ENCODE assay signal across 10 mouse cellular contexts in genomic region chr17:45474146-45474545, GRCm38 (mm10). TPM values are rescaled to one million over a fixed set of nuclear protein-coding genes. Genes with fewer than 3 reads are reported as not detected.
A peak's percentile ranks its signal among the peaks of the same experiment; 100 is the strongest.
DNase-seq lines count a peak whose midpoint lies in the region; ATAC-seq and TF ChIP-seq lines count a peak whose summit lies in the region.
"Had no signal": no experiment of that assay in that cellular context is flagged by ENCODE, and none has a peak within 500 bp of the region (broad histone marks: within the 10 kb centered on the region; RNA-seq: fewer than 3 reads in every experiment).

No protein-coding gene starts in this region.

- in situ Hi-C loops in ES-E14 (cut with MboI; ENCODE audit: low sequenced_read_pairs in 2 of 2, unreplicated experiment in 2 of 2) = loop anchor here (10.0 kb wide), 1 partner anchor 81 kb away; the partner anchor contains the start of gene Nfkbie (in 2 of the 2)

- no peaks in the 10 kb centered on the region for H3K36me3 ChIP-seq in heart, embryonic 14.5 days (ENCODE audit: control insufficient read depth, insufficient read depth, low read length)
- no peaks in the 10 kb centered on the region for H3K36me3 ChIP-seq in ES-E14 (ENCODE audit: control insufficient read depth, insufficient read depth, low read length, poor library complexity, severe bottlenecking)
- no peaks in the 10 kb centered on the region for H3K36me3 ChIP-seq in hindbrain, embryonic 11.5 days (ENCODE audit: control insufficient read depth, insufficient read depth, low read length)
- H3K36me3 ChIP-seq in midbrain, embryonic 10.5 days = no peaks in the 10 kb centered on the region

- 69% methylated on average over 8 of the region's 8 CpGs for WGBS in heart, embryonic 14.5 days
- WGBS in hindbrain, embryonic 11.5 days = 76% methylated on average over 8 of the region's 8 CpGs
- WGBS in midbrain, embryonic 10.5 days = 65% methylated on average over 8 of the region's 8 CpGs

- no peaks in the 10 kb centered on the region for H3K9me3 ChIP-seq in heart, embryonic 14.5 days (ENCODE audit: control insufficient read depth, low read length)
- H3K9me3 ChIP-seq in ES-E14 (ENCODE audit: control insufficient read depth, insufficient read depth, low read depth, low read length) = no peaks in the 10 kb centered on the region
- no peaks in the 10 kb centered on the region for H3K9me3 ChIP-seq in hindbrain, embryonic 11.5 days (ENCODE audit: control insufficient read depth, low read length)
- H3K9me3 ChIP-seq in midbrain, embryonic 10.5 days (replicated peaks) = no peaks in the 10 kb centered on the region

- peak overlapping the region; percentile 38; the same call in 1 of the 2 replicates for H3K9ac ChIP-seq in heart, embryonic 14.5 days (ENCODE audit: low read length)
- H3K9ac ChIP-seq in ES-E14 (ENCODE audit: insufficient read depth, low read depth, low read length, poor library complexity, severe bottlenecking) = peak overlapping the region; percentile 71; the same call in 1 of the 2 replicates
- H3K9ac ChIP-seq in hindbrain, embryonic 11.5 days (ENCODE audit: low read depth, low read length) = no peak overlapping the region; the same call in 1 of the 2 replicates

- H3K4me1 ChIP-seq in heart, embryonic 14.5 days (ENCODE audit: control insufficient read depth in 2 of 2, insufficient read depth in 2 of 2, low read length in 2 of 2) = peaks cover 8 to 10% of the 10 kb centered on the region in 2 experiments; a peak in 3 of 4 replicates
- peaks cover 16 to 21% of the 10 kb centered on the region in 2 experiments for H3K4me1 ChIP-seq in ES-E14 (ENCODE audit: control insufficient read depth in 2 of 2, insufficient read depth in 2 of 2, low read length in 2 of 2, poor library complexity in 1 of 2)
- H3K4me1 ChIP-seq in hindbrain, embryonic 11.5 days (replicated peaks; ENCODE audit: control insufficient read depth, insufficient read depth, low read length) = 0 out of 2 replicates have a peak, but pooled peaks cover 3% of the 10 kb centered on the region
- peaks cover 20% of the 10 kb centered on the region for H3K4me1 ChIP-seq in midbrain, embryonic 10.5 days

- peak overlapping the region; percentile 43 to 55 for H3K4me3 ChIP-seq in heart, embryonic 14.5 days (ENCODE audit: control insufficient read depth in 1 of 2, insufficient read depth in 1 of 2, low read depth in 1 of 2, low read length in 2 of 2)
- H3K4me3 ChIP-seq in ES-E14 (ENCODE audit: insufficient read depth in 1 of 2, low read depth in 1 of 2, low read length in 2 of 2, poor library complexity in 1 of 2, severe bottlenecking in 1 of 2) = peak overlapping the region; percentile 41 to 63
- 0 out of 2 replicates have a peak overlapping the region, but pooled peaks have one; percentile 40 for H3K4me3 ChIP-seq in hindbrain, embryonic 11.5 days (ENCODE audit: low read depth, low read length)
- peak overlapping the region; percentile 54 for H3K4me3 ChIP-seq in midbrain, embryonic 10.5 days

- H3K27ac ChIP-seq in heart, embryonic 14.5 days (replicated peaks in 1 of 2; ENCODE audit: control insufficient read depth in 1 of 2, insufficient read depth in 1 of 2, low read depth in 2 of 2, low read length in 2 of 2) = no peak overlapping the region
- H3K27ac ChIP-seq in ES-E14 (ENCODE audit: insufficient read depth, low read depth, low read length, poor library complexity, severe bottlenecking) = peak overlapping the region; percentile 87; the same call in 1 of the 2 replicates
- H3K27ac ChIP-seq in hindbrain, embryonic 11.5 days (ENCODE audit: low read depth, low read length) = no peak overlapping the region
- no peak overlapping the region for H3K27ac ChIP-seq in midbrain, embryonic 10.5 days (replicated peaks)

- H3K27me3 ChIP-seq in heart, embryonic 14.5 days (ENCODE audit: control insufficient read depth, insufficient read depth, low read length) = peaks cover 7% of the 10 kb centered on the region; the same call in 1 of the 2 replicates
- H3K27me3 ChIP-seq in hindbrain, embryonic 11.5 days (ENCODE audit: control insufficient read depth, insufficient read depth, low read length) = no peaks in the 10 kb centered on the region
- H3K27me3 ChIP-seq in midbrain, embryonic 10.5 days (ENCODE audit: low read depth, poor library complexity, severe bottlenecking) = peaks cover 55% of the 10 kb centered on the region

- intact Hi-C loops in heart, postnatal 25 days (cut with DNase I) = no loop called here

- ATAC-seq in heart, embryonic 14.5 days (ENCODE audit: insufficient number of reproducible peaks, insufficient read depth, low FRiP score, low read depth) = no peak
- peak; percentile 48; the same call in 1 of the 2 replicates for ATAC-seq in hindbrain, embryonic 11.5 days (ENCODE audit: low FRiP score)

- DNase-seq in heart, postnatal 25 days (ENCODE audit: low spot score) = no peak
- no peak for DNase-seq in ES-E14 (ENCODE audit: low read depth, low spot score)
- no peak for DNase-seq in hindbrain, embryonic 11.5 days (ENCODE audit: low spot score)
- DNase-seq in midbrain, embryonic 10.5 days (ENCODE audit: low spot score) = no peak
- DNase-seq in frontal cortex, postnatal 36 days (ENCODE audit: low spot score in 2 of 2) = no peak
- no peak for DNase-seq in adrenal gland, postnatal 4 days (ENCODE audit: low spot score in 2 of 2)
- DNase-seq in embryo, embryonic 11 days = no peak

- peak overlapping the region; percentile 81 for H3K4me2 ChIP-seq in heart, embryonic 14.5 days (ENCODE audit: low read length)
- H3K4me2 ChIP-seq in hindbrain, embryonic 11.5 days (replicated peaks; ENCODE audit: low read depth, low read length) = peak overlapping the region; percentile 71

TF ChIP-seq in ES-E14, 5 proteins besides CTCF, POLR2A, EP300 and RAD21:
- TF ChIP-seq CHD2 (IDR thresholded peaks at IDR 0.05; ENCODE audit: low read depth, low read length) (no peak), ZNF384 (IDR thresholded peaks at IDR 0.05; ENCODE audit: low read depth, low read length) (peak; percentile 52; the same call in 1 of the 2 replicates), ZC3H11A (IDR thresholded peaks at IDR 0.05; ENCODE audit: borderline replicate concordance, low read depth, low read length) (no peak), HCFC1 (IDR thresholded peaks at IDR 0.05; ENCODE audit: borderline replicate concordance, insufficient read depth, low read length) (no peak), MAFK (IDR thresholded peaks at IDR 0.05; ENCODE audit: insufficient read depth, low read depth, low read length) (peak; percentile 30; the same call in 1 of the 2 replicates)

RNA-seq across cellular contexts. Expression of gene Spats1, which starts 1.1 kb away (rescaled TPM):
- polyA plus RNA-seq in heart, embryonic 14.5 days (2014; fragmentation: Nextera tagmentation; extraction: Ambion mirVana) = 1.8 TPM in 2 replicates
- total RNA-seq in heart, postnatal 25 days (2021) = under 1 TPM; 0.45 to 0.49 TPM
- total RNA-seq in ES-E14 (2012; rRNA removed) = 8.5 and 9.7 TPM in 2 replicates
- 0.61 and 0.85 TPM in 2 replicates for polyA plus RNA-seq in hindbrain, embryonic 11.5 days (2014; fragmentation: Nextera tagmentation; extraction: Ambion mirVana)
- 0.42 and 0.71 TPM in 2 replicates for polyA plus RNA-seq in midbrain, embryonic 10.5 days (2016; fragmentation: Nextera tagmentation; extraction: Ambion mirVana)
- total RNA-seq in adrenal gland, postnatal 4 days (2021) = under 1 TPM in 1 of 2 experiments, not detected in 1; 0.48 TPM

RNA-seq across cellular contexts. Expression of gene Aars2, which starts 32.5 kb away (rescaled TPM):
- 13.2 and 15.3 TPM in 2 replicates for polyA plus RNA-seq in heart, embryonic 14.5 days (2014; fragmentation: Nextera tagmentation; extraction: Ambion mirVana)
- total RNA-seq in heart, postnatal 25 days (2021) = 10 to 100 TPM; 20.1 to 20.2 TPM
- total RNA-seq in ES-E14 (2012; rRNA removed) = 36.6 and 60.9 TPM in 2 replicates
- 13.0 and 14.5 TPM in 2 replicates for polyA plus RNA-seq in hindbrain, embryonic 11.5 days (2014; fragmentation: Nextera tagmentation; extraction: Ambion mirVana)
- 33.9 and 35.7 TPM in 2 replicates for polyA plus RNA-seq in midbrain, embryonic 10.5 days (2016; fragmentation: Nextera tagmentation; extraction: Ambion mirVana)
- total RNA-seq in adrenal gland, postnatal 4 days (2021) = 10 to 100 TPM; 18.4 to 19.0 TPM

RNA-seq across cellular contexts. Expression of gene Cdc5l, which starts 40.6 kb away (rescaled TPM):
- polyA plus RNA-seq in heart, embryonic 14.5 days (2014; fragmentation: Nextera tagmentation; extraction: Ambion mirVana) = 50.7 and 52.5 TPM in 2 replicates
- total RNA-seq in heart, postnatal 25 days (2021) = 10 to 100 TPM; 36.7 to 42.8 TPM
- total RNA-seq in ES-E14 (2012; rRNA removed) = 116 and 125 TPM in 2 replicates
- polyA plus RNA-seq in hindbrain, embryonic 11.5 days (2014; fragmentation: Nextera tagmentation; extraction: Ambion mirVana) = 86.2 and 87.3 TPM in 2 replicates
- polyA plus RNA-seq in midbrain, embryonic 10.5 days (2016; fragmentation: Nextera tagmentation; extraction: Ambion mirVana) = 67.9 and 68.3 TPM in 2 replicates
- total RNA-seq in adrenal gland, postnatal 4 days (2021) = 10 to 100 TPM; 49.1 to 52.0 TPM

RNA-seq across cellular contexts. Expression of gene Tcte1, which starts 49.1 kb away (rescaled TPM):
- polyA plus RNA-seq in heart, embryonic 14.5 days (2014; fragmentation: Nextera tagmentation; extraction: Ambion mirVana) = 0.28 and 0.39 TPM in 2 replicates
- total RNA-seq in heart, postnatal 25 days (2021) = not detected
- total RNA-seq in ES-E14 (2012; rRNA removed) = 0.09 and 0.11 TPM in 2 replicates
- polyA plus RNA-seq in hindbrain, embryonic 11.5 days (2014; fragmentation: Nextera tagmentation; extraction: Ambion mirVana) = 2.0 and 2.5 TPM in 2 replicates
- 1.4 and 1.7 TPM in 2 replicates for polyA plus RNA-seq in midbrain, embryonic 10.5 days (2016; fragmentation: Nextera tagmentation; extraction: Ambion mirVana)
- total RNA-seq in adrenal gland, postnatal 4 days (2021) = not detected
- polyA plus RNA-seq: CD4-positive, CD25-positive, alpha-beta regulatory T cell, adult 4 months; urinary bladder, adult 2 months had no signal
